Mouse (Mus musculus) stomach, postnatal 0 days (tissue): Measurements from ENCODE around the gene Nprl3.
"Not testable (repeated sequence)": the region's sequence is repeated elsewhere in the genome, so short reads cannot be mapped to it uniquely, and the experiment has no call there.

Experiments used
- CTCF ChIP-seq: IDR thresholded peaks from 2 replicates; pipeline ENCODE4 v1.5.1; 2016; ENCODE audit warnings: antibody characterized with exemption, low read depth, mild to moderate bottlenecking, moderate library complexity
- EP300 ChIP-seq: optimal IDR thresholded peaks from 2 replicates; pipeline ENCODE3; 2016; ENCODE audit warnings: antibody characterized with exemption

DNA sequence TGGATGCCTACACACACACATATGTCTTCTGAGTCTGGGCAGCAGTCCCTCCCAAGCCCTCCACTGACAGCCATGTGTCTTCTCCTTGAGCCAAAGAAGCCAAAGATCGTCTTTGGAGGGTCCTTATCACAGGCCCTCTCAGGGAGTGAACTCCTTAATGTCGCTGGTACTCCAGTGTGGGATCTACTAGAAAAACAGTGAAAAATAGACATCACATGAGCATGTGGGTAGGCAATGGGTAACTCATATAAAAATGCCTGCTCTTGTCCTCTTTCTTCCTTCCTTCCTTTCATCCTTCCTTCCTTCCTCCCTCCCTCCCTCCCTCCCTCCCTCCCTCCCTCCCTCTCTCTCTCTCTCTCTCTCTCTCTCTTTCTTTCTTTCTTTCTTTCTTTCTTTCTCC, 29.9 kb upstream of the Nprl3 start:
- not testable (repeated sequence) for TF ChIP-seq CTCF, EP300
